Mouse (Mus musculus) neural tube, embryonic 12.5 days (tissue): ENCODE measurements at regions not wholly inside any gene's neighbourhood (a gene's known extent, or its start where the extent isn't known, plus 50 kb on each side); places are given as distances from the start of the nearest gene placed in this dataset.

ENCODE experiments used
- ATAC-seq: fragments of 200-750 bp; cut with Nextera tagmentation; 2 replicates; pipeline ENCODE4 v1.8.0; 2017; ENCODE audit warnings: low read depth, mild to moderate bottlenecking, moderate TSS enrichment, moderate library complexity; ENCODE audit not compliant: low FRiP score
- H3K27ac ChIP-seq: fragments of 300-500 bp; sonication (generic); 2 replicates; pipeline ENCODE4 v1.5.1; 2016
- H3K27me3 ChIP-seq: fragments of 300-500 bp; sonication (generic); replicated peaks from 2 replicates; pipeline ENCODE4 v1.6.1; 2016; ENCODE audit warnings: mild to moderate bottlenecking
- H3K36me3 ChIP-seq: fragments of 300-500 bp; sonication (generic); 2 replicates; pipeline ENCODE4 v1.6.1; 2016; ENCODE audit warnings: mild to moderate bottlenecking
- H3K4me1 ChIP-seq: fragments of 300-500 bp; sonication (generic); 2 replicates; pipeline ENCODE4 v1.6.1; 2016
- H3K4me2 ChIP-seq: fragments of 300-500 bp; sonication (generic); replicated peaks from 2 replicates; pipeline ENCODE4 v1.6.1; 2016; ENCODE audit warnings: mild to moderate bottlenecking
- H3K4me3 ChIP-seq: fragments of 300-500 bp; sonication (generic); 2 replicates; pipeline ENCODE4 v1.5.1; 2016
- H3K9ac ChIP-seq: fragments of 300-500 bp; sonication (generic); 2 replicates; pipeline ENCODE4 v1.6.1; 2016; ENCODE audit warnings: mild to moderate bottlenecking
- H3K9me3 ChIP-seq: fragments of 300-500 bp; sonication (generic); 2 replicates; pipeline ENCODE4 v1.6.1; 2016; ENCODE audit warnings: mild to moderate bottlenecking
- WGBS: fragments of 180-500 bp; shearing (Covaris S2); methylation state at CpG from one replicate; pipeline ENCODE4 v1.1.7; 2016; 5-methylcytosine and 5-hydroxymethylcytosine counted together

DNA sequence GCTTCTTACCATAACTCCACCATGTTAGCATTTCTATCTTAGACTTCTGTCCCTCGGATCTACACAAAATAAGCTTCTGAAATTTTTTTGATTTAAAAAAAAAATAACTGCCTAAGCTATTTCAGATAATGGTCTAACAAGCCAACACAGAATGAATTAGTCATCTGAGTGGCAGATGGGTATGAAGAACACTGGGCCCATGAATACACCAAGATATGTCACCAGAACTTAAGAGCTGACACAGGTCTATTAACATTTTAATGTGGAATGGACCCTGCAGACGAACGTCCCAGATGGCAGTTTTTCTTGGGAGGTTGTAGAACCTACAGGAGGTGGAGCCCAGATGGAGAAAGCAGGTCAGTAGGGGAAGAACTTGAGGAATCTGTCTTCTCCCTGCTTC, 689.9 kb upstream of the Tmem132c start:
- no peak overlapping the region for H3K9ac ChIP-seq
- H3K36me3 ChIP-seq, result no peaks in the 10 kb centered on the region
- no peak for ATAC-seq
- no peak overlapping the region for H3K4me3 ChIP-seq
- H3K4me2 ChIP-seq, result no peak overlapping the region
- H3K27me3 ChIP-seq, result no peaks in the 10 kb centered on the region
- H3K27ac ChIP-seq, result no peak overlapping the region
- H3K4me1 ChIP-seq, result no peaks in the 10 kb centered on the region
- H3K9me3 ChIP-seq, result no peaks in the 10 kb centered on the region
- 71% methylated on average over 3 of the region's 3 CpGs for WGBS

- Histone ChIP-seq H3K9ac (no peak overlapping the region), H3K4me3 (no peak overlapping the region), H3K4me1 (no peaks in the 10 kb centered on the region), H3K27ac (no peak overlapping the region), H3K9me3 (no peaks in the 10 kb centered on the region), H3K4me2 (no peak overlapping the region), H3K36me3 (no peaks in the 10 kb centered on the region), H3K27me3 (no peaks in the 10 kb centered on the region)
- ATAC-seq, result no peak
- WGBS, result 43% methylated on average over 4 of the region's 4 CpGs
Measured at GRCm38 (mm10) chr5:126559011-126559410, 682.6 kb upstream of the Tmem132c start.

GRCm38 (mm10) chr5:126565817-126566216, 675.8 kb upstream of the Tmem132c start:
- no peak overlapping the region for H3K4me2 ChIP-seq
- 88% methylated on average over 2 of the region's 2 CpGs for WGBS
- no peak overlapping the region for H3K27ac ChIP-seq
- H3K27me3 ChIP-seq, result no peaks in the 10 kb centered on the region
- no peaks in the 10 kb centered on the region for H3K9me3 ChIP-seq
- no peaks in the 10 kb centered on the region for H3K36me3 ChIP-seq
- no peak overlapping the region for H3K9ac ChIP-seq
- no peak for ATAC-seq
- no peaks in the 10 kb centered on the region for H3K4me1 ChIP-seq
- no peak overlapping the region for H3K4me3 ChIP-seq

- no peaks in the 10 kb centered on the region for H3K9me3 ChIP-seq
- H3K4me3 ChIP-seq, result no peak overlapping the region
- H3K4me1 ChIP-seq, result no peaks in the 10 kb centered on the region
- ATAC-seq, result no peak
- WGBS, result 83% methylated on average over 6 of the region's 6 CpGs
- no peak overlapping the region for H3K9ac ChIP-seq
- H3K36me3 ChIP-seq, result no peaks in the 10 kb centered on the region
- H3K27me3 ChIP-seq, result no peaks in the 10 kb centered on the region
- no peak overlapping the region for H3K4me2 ChIP-seq
- no peak overlapping the region for H3K27ac ChIP-seq
Measured at GRCm38 (mm10) chr5:126566226-126566625, 675.4 kb upstream of the Tmem132c start.

GRCm38 (mm10) chr5:126573766-126574165, 667.8 kb upstream of the Tmem132c start:
- no peaks in the 10 kb centered on the region for H3K27me3 ChIP-seq
- ATAC-seq, result no peak
- H3K4me3 ChIP-seq, result no peak overlapping the region
- no peak overlapping the region for H3K4me2 ChIP-seq
- 85% methylated on average over 2 of the region's 2 CpGs for WGBS
- no peak overlapping the region for H3K27ac ChIP-seq
- no peak overlapping the region for H3K9ac ChIP-seq
- peaks cover 5% of the 10 kb centered on the region; the same call in 1 of the 2 replicates for H3K9me3 ChIP-seq
- no peaks in the 10 kb centered on the region for H3K4me1 ChIP-seq
- no peaks in the 10 kb centered on the region for H3K36me3 ChIP-seq

- Histone ChIP-seq H3K27me3 (no peaks in the 10 kb centered on the region), H3K36me3 (no peaks in the 10 kb centered on the region), H3K4me3 (no peak overlapping the region), H3K9ac (no peak overlapping the region), H3K27ac (no peak overlapping the region), H3K4me1 (no peaks in the 10 kb centered on the region), H3K4me2 (no peak overlapping the region), H3K9me3 (0 out of 2 replicates have a peak, but pooled peaks cover 4% of the 10 kb centered on the region)
- 77% methylated on average over 12 of the region's 12 CpGs for WGBS
- no peak for ATAC-seq
Measured at GRCm38 (mm10) chr5:126597786-126598330, 643.8 kb upstream of the Tmem132c start.

DNA sequence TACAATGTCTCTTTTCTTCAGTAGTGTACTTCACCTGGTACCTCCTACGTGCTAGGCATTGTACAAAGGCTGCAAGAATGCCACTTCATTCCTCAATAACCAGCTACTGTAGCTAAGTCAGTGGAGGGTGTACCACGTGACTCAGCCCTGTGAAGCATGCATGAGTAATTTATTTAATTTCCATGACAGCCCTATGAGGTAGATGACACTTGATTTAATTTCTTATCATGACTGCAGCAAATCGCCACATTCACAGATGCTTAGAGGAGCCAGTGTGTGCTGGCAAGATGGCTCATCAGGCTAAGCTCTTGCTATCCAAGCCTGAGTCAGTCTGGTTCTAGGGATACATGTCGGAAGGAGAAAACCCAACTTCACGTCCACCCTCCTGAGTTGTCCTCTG, 642.0 kb upstream of the Tmem132c start:
- H3K9me3 ChIP-seq, result 0 out of 2 replicates have a peak, but pooled peaks cover 4% of the 10 kb centered on the region
- no peak overlapping the region for H3K27ac ChIP-seq
- no peaks in the 10 kb centered on the region for H3K4me1 ChIP-seq
- H3K4me3 ChIP-seq, result no peak overlapping the region
- no peak for ATAC-seq
- no peak overlapping the region for H3K4me2 ChIP-seq
- H3K27me3 ChIP-seq, result no peaks in the 10 kb centered on the region
- H3K9ac ChIP-seq, result no peak overlapping the region
- 80% methylated on average over 5 of the region's 5 CpGs for WGBS
- no peaks in the 10 kb centered on the region for H3K36me3 ChIP-seq

DNA sequence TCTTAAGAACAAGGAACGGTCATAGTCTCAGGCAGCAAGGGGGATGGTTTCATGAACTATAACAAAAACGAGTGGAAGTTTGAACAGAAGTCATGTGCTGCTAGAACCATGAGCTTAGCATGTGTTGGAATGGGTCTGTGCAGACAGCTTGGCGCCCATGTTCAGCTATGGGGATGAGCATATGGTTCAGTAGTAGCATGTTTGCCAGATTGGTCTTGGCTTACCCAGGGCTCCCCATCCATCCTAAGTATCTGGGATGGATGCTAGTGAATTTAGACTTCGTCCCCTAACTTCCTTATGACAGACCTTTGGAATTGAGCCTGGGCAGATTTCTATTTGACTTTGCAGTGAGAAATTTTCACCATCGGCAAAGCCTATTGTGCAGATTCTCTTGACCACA, 634.9 kb upstream of the Tmem132c start:
- no peak for ATAC-seq
- H3K4me1 ChIP-seq, result no peaks in the 10 kb centered on the region
- 85% methylated on average over 5 of the region's 5 CpGs for WGBS

GRCm38 (mm10) chr5:126612571-126612970, 629.0 kb upstream of the Tmem132c start:
- H3K9ac ChIP-seq, result no peak overlapping the region
- no peak for ATAC-seq
- H3K4me2 ChIP-seq, result no peak overlapping the region
- no peaks in the 10 kb centered on the region for H3K9me3 ChIP-seq
- H3K27me3 ChIP-seq, result no peaks in the 10 kb centered on the region
- H3K36me3 ChIP-seq, result no peaks in the 10 kb centered on the region
- no peak overlapping the region for H3K27ac ChIP-seq
- no peaks in the 10 kb centered on the region for H3K4me1 ChIP-seq
- WGBS, result 95% methylated on average over 4 of the region's 4 CpGs
- H3K4me3 ChIP-seq, result no peak overlapping the region

More for the DNA sequence above, 634.9 kb upstream of the Tmem132c start:
- no peak overlapping the region for H3K27ac ChIP-seq
- H3K9me3 ChIP-seq, result no peaks in the 10 kb centered on the region
- no peak overlapping the region for H3K4me3 ChIP-seq
- no peak overlapping the region for H3K9ac ChIP-seq
- no peaks in the 10 kb centered on the region for H3K36me3 ChIP-seq
- no peak overlapping the region for H3K4me2 ChIP-seq
- H3K27me3 ChIP-seq, result no peaks in the 10 kb centered on the region

DNA sequence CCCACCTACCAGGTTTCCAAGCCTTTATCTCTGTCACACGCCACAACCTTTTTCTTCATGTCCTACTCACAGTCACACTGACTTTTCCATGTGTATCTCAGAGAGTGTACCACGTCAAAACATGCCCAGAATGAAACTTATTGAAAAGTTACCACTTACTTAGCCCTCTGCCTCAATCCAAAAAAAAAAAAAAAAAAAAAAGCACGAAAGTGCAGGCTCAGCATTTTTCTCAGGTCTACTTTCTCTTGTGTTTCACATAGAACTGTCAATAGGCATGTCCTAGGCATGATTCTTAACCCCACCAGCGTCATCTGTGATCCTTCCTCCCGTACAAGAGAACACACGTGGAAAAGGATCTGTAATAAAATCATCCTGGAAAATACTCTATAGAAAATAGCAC, 619.1 kb upstream of the Tmem132c start:
- 83% methylated on average over 6 of the region's 6 CpGs for WGBS

DNA sequence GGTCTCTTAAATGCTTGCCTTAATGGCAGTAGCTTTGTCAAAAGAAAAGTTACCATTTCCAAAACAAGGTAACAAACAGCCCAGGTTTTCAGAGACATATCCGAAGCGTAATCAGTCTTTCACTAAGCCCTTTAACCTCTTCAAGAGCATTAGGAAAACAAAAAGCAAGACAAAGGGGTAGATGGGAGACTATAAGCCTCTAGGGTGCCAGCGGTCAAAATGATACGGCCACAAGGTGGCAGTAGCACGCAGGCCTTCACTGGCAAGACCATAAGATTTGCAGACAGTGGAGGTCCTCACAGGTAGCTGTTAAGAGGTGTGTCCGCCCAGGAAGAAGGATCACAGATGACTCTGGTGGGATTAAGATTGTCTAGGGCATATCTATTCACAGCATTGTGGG, 618.4 kb upstream of the Tmem132c start:
- Histone ChIP-seq H3K36me3 (no peaks in the 10 kb centered on the region), H3K27ac (no peak overlapping the region)
- WGBS, result 13% methylated on average over 6 of the region's 6 CpGs

More for the DNA sequence above, 619.1 kb upstream of the Tmem132c start:
- Histone ChIP-seq H3K27me3 (no peaks in the 10 kb centered on the region), H3K4me1 (no peaks in the 10 kb centered on the region), H3K27ac (no peak overlapping the region), H3K9ac (no peak overlapping the region), H3K4me2 (no peak overlapping the region), H3K36me3 (no peaks in the 10 kb centered on the region), H3K4me3 (no peak overlapping the region), H3K9me3 (no peaks in the 10 kb centered on the region; the same call in 1 of the 2 replicates)
- no peak for ATAC-seq

GRCm38 (mm10) chr5:126629826-126630225, 611.8 kb upstream of the Tmem132c start:
- no peaks in the 10 kb centered on the region for H3K36me3 ChIP-seq
- no peaks in the 10 kb centered on the region for H3K27me3 ChIP-seq
- no peaks in the 10 kb centered on the region for H3K9me3 ChIP-seq
- ATAC-seq, result no peak
- H3K4me2 ChIP-seq, result no peak overlapping the region
- H3K4me3 ChIP-seq, result no peak overlapping the region
- H3K27ac ChIP-seq, result no peak overlapping the region
- no peak overlapping the region for H3K9ac ChIP-seq
- H3K4me1 ChIP-seq, result no peaks in the 10 kb centered on the region
- 36% methylated on average over 2 of the region's 2 CpGs for WGBS

More for the DNA sequence above, 618.4 kb upstream of the Tmem132c start:
- Histone ChIP-seq H3K4me3 (no peak overlapping the region), H3K27me3 (no peaks in the 10 kb centered on the region), H3K4me1 (no peaks in the 10 kb centered on the region), H3K9me3 (no peaks in the 10 kb centered on the region; the same call in 1 of the 2 replicates), H3K4me2 (no peak overlapping the region), H3K9ac (no peak overlapping the region)
- ATAC-seq, result no peak

DNA sequence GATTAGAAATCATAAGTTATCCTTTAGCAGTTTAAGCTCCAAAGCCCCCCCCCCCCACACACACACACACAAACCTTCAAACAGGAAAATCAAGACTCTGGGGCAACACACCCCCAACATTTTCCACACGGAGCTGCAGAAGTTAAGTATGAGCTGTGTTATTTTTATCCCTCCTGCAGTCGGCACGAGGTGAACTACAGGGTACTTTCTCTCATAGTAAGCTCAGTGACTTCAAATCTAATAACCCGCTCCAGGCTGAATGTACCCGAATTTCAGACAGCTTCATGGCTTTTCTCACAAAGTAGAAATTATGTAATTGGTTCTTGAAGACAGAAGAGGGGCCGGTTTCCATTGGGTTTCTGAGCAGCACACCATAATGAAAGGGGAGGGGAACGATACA, 591.2 kb upstream of the Tmem132c start:
- H3K9ac ChIP-seq, result no peak overlapping the region
- H3K36me3 ChIP-seq, result no peaks in the 10 kb centered on the region
- no peaks in the 10 kb centered on the region for H3K4me1 ChIP-seq
- no peak for ATAC-seq
- no peak overlapping the region for H3K4me2 ChIP-seq
- WGBS, result 84% methylated on average over 7 of the region's 7 CpGs
- H3K27me3 ChIP-seq, result no peaks in the 10 kb centered on the region
- H3K27ac ChIP-seq, result no peak overlapping the region
- H3K9me3 ChIP-seq, result no peaks in the 10 kb centered on the region
- no peak overlapping the region for H3K4me3 ChIP-seq
